ENCODE assay signal across 8 mouse cellular contexts in genomic region chr12:110992771-110993170, GRCm38 (mm10). TPM values are rescaled to one million over a fixed set of nuclear protein-coding genes. Genes with fewer than 3 reads are reported as not detected.
DNase-seq lines count a peak whose midpoint lies in the region; ATAC-seq lines count a peak whose summit lies in the region.

No protein-coding gene starts in this region.

- no peaks in the 10 kb centered on the region for H3K36me3 ChIP-seq in midbrain, embryonic 12.5 days
- no peaks in the 10 kb centered on the region for H3K36me3 ChIP-seq in midbrain, embryonic 11.5 days (ENCODE audit: control insufficient read depth, insufficient read depth, low read length)
- no peaks in the 10 kb centered on the region for H3K36me3 ChIP-seq in embryonic facial prominence, embryonic 12.5 days
- no peaks in the 10 kb centered on the region for H3K36me3 ChIP-seq in stomach, embryonic 14.5 days (ENCODE audit: control insufficient read depth, insufficient read depth, low read length)

- no peak overlapping the region for H3K9ac ChIP-seq in midbrain, embryonic 12.5 days (replicated peaks)
- H3K9ac ChIP-seq in midbrain, embryonic 11.5 days (ENCODE audit: low read length), result no peak overlapping the region
- no peak overlapping the region for H3K9ac ChIP-seq in embryonic facial prominence, embryonic 12.5 days
- no peak overlapping the region for H3K9ac ChIP-seq in stomach, embryonic 14.5 days (replicated peaks; ENCODE audit: low read depth, low read length)

- peak overlapping the region; percentile 59; the same call in 1 of the 2 replicates for H3K4me2 ChIP-seq in midbrain, embryonic 12.5 days (replicated peaks)
- no peak overlapping the region for H3K4me2 ChIP-seq in midbrain, embryonic 11.5 days
- H3K4me2 ChIP-seq in embryonic facial prominence, embryonic 12.5 days (replicated peaks), result peak overlapping the region; percentile 59
- peak overlapping the region; percentile 54; the same call in 1 of the 2 replicates for H3K4me2 ChIP-seq in stomach, embryonic 14.5 days (replicated peaks; ENCODE audit: low read depth, low read length)

- H3K9me3 ChIP-seq in midbrain, embryonic 12.5 days, result peaks cover 1% of the 10 kb centered on the region; the same call in 1 of the 2 replicates
- H3K9me3 ChIP-seq in midbrain, embryonic 11.5 days (ENCODE audit: control insufficient read depth, low read length), result no peaks in the 10 kb centered on the region
- H3K9me3 ChIP-seq in embryonic facial prominence, embryonic 12.5 days, result 0 out of 2 replicates have a peak, but pooled peaks cover 2% of the 10 kb centered on the region
- H3K9me3 ChIP-seq in stomach, embryonic 14.5 days (ENCODE audit: control insufficient read depth, low read depth, low read length), result no peaks in the 10 kb centered on the region

- ATAC-seq in midbrain, embryonic 12.5 days (ENCODE audit: low FRiP score, low read depth), result no peak
- ATAC-seq in midbrain, embryonic 11.5 days (ENCODE audit: low FRiP score), result no peak
- no peak for ATAC-seq in embryonic facial prominence, embryonic 12.5 days (ENCODE audit: insufficient number of reproducible peaks, insufficient read depth, low FRiP score, low TSS enrichment)
- no peak for ATAC-seq in stomach, embryonic 14.5 days (ENCODE audit: insufficient number of reproducible peaks, insufficient read depth, low FRiP score, low read depth)

- H3K27me3 ChIP-seq in midbrain, embryonic 12.5 days, result no peaks in the 10 kb centered on the region
- H3K27me3 ChIP-seq in midbrain, embryonic 11.5 days (ENCODE audit: control insufficient read depth, insufficient read depth, low read length), result no peaks in the 10 kb centered on the region
- H3K27me3 ChIP-seq in embryonic facial prominence, embryonic 12.5 days, result no peaks in the 10 kb centered on the region
- H3K27me3 ChIP-seq in stomach, embryonic 14.5 days (ENCODE audit: control insufficient read depth, insufficient read depth, low read length), result no peaks in the 10 kb centered on the region

- 0 out of 2 replicates have a peak, but pooled peaks cover 8% of the 10 kb centered on the region for H3K4me1 ChIP-seq in midbrain, embryonic 12.5 days
- 0 out of 2 replicates have a peak, but pooled peaks cover 6% of the 10 kb centered on the region for H3K4me1 ChIP-seq in midbrain, embryonic 11.5 days (ENCODE audit: control insufficient read depth, insufficient read depth, low read length)
- peaks cover 8% of the 10 kb centered on the region; the same call in 1 of the 2 replicates for H3K4me1 ChIP-seq in embryonic facial prominence, embryonic 12.5 days
- H3K4me1 ChIP-seq in stomach, embryonic 14.5 days (ENCODE audit: control insufficient read depth, insufficient read depth, low read length), result peaks cover 9% of the 10 kb centered on the region; the same call in 1 of the 2 replicates

- WGBS in midbrain, embryonic 12.5 days, result 87% methylated on average over 12 of the region's 12 CpGs
- WGBS in midbrain, embryonic 11.5 days, result 82% methylated on average over 12 of the region's 12 CpGs
- 79% methylated on average over 12 of the region's 12 CpGs for WGBS in embryonic facial prominence, embryonic 12.5 days
- WGBS in stomach, embryonic 14.5 days, result 82% methylated on average over 12 of the region's 12 CpGs

- no peak for DNase-seq in midbrain, embryonic 11.5 days (ENCODE audit: low spot score, missing footprints)
- peak; percentile 59 for DNase-seq in kidney, postnatal 10 days
- DNase-seq in gastrocnemius, postnatal 36 days, result no peak
- no peak for DNase-seq in urinary bladder, postnatal 10 days (ENCODE audit: low spot score)
- no peak for DNase-seq in frontal cortex, postnatal 36 days (ENCODE audit: low spot score in 2 of 2)

- no peak overlapping the region for H3K27ac ChIP-seq in midbrain, embryonic 12.5 days (replicated peaks)
- no peak overlapping the region for H3K27ac ChIP-seq in midbrain, embryonic 11.5 days (ENCODE audit: low read depth, low read length)
- H3K27ac ChIP-seq in embryonic facial prominence, embryonic 12.5 days, result no peak overlapping the region
- no peak overlapping the region for H3K27ac ChIP-seq in stomach, embryonic 14.5 days (ENCODE audit: low read length)

- intact Hi-C loops in gastrocnemius, postnatal 36 days (cut with DNase I), result loop anchor here (1.0 to 5.0 kb wide), 2 partner anchors 56 to 105 kb away; partner anchors contain the start of genes Cinp and Tecpr2

- peak overlapping the region; percentile 50; the same call in 1 of the 2 replicates for H3K4me3 ChIP-seq in midbrain, embryonic 12.5 days
- no peak overlapping the region for H3K4me3 ChIP-seq in midbrain, embryonic 11.5 days (ENCODE audit: low read depth, low read length)
- peak overlapping the region; percentile 48 for H3K4me3 ChIP-seq in embryonic facial prominence, embryonic 12.5 days
- H3K4me3 ChIP-seq in stomach, embryonic 14.5 days (ENCODE audit: low read depth, low read length), result peak overlapping the region; percentile 37; the same call in 1 of the 2 replicates

RNA-seq across cellular contexts. Expression of gene Ankrd9, which starts 13.9 kb away (rescaled TPM):
- 11.7 and 11.8 TPM in 2 replicates for polyA plus RNA-seq in midbrain, embryonic 12.5 days (2016; fragmentation: Nextera tagmentation; extraction: Ambion mirVana)
- polyA plus RNA-seq in midbrain, embryonic 11.5 days (2014; fragmentation: Nextera tagmentation; extraction: Ambion mirVana), result 9.9 and 11.8 TPM in 2 replicates
- polyA plus RNA-seq in embryonic facial prominence, embryonic 12.5 days (2016; fragmentation: Nextera tagmentation; extraction: Ambion mirVana), result 16.0 and 17.5 TPM in 2 replicates
- polyA plus RNA-seq in stomach, embryonic 14.5 days (2014; fragmentation: Nextera tagmentation; extraction: Ambion mirVana), result 10.3 and 10.4 TPM in 2 replicates
- total RNA-seq in gastrocnemius, postnatal 36 days (2021), result 100 to 1,000 TPM; 161 to 219 TPM

RNA-seq across cellular contexts. Expression of gene Rcor1, which starts 46.4 kb away (rescaled TPM):
- polyA plus RNA-seq in midbrain, embryonic 12.5 days (2016; fragmentation: Nextera tagmentation; extraction: Ambion mirVana), result 8.4 and 8.5 TPM in 2 replicates
- 10.4 and 12.1 TPM in 2 replicates for polyA plus RNA-seq in midbrain, embryonic 11.5 days (2014; fragmentation: Nextera tagmentation; extraction: Ambion mirVana)
- 13.0 TPM in 2 replicates for polyA plus RNA-seq in embryonic facial prominence, embryonic 12.5 days (2016; fragmentation: Nextera tagmentation; extraction: Ambion mirVana)
- polyA plus RNA-seq in stomach, embryonic 14.5 days (2014; fragmentation: Nextera tagmentation; extraction: Ambion mirVana), result 17.6 and 19.2 TPM in 2 replicates
- 1 to 10 TPM; 7.1 to 7.3 TPM for total RNA-seq in gastrocnemius, postnatal 36 days (2021)
